Mouse (Mus musculus) hindbrain, postnatal 0 days (tissue): ENCODE measurements around the gene Elp5. TPM values are rescaled to one million over a fixed set of nuclear protein-coding genes. Genes with fewer than 3 reads are reported as not detected.

ENCODE experiments used
- ATAC-seq: fragments of 200-750 bp; cut with Nextera tagmentation; 2 replicates; pipeline ENCODE4 v1.8.0; 2017; ENCODE audit warnings: mild to moderate bottlenecking, moderate TSS enrichment, moderate library complexity
- DNase-seq: peaks from one replicate; pipeline ENCODE4 v3.0.0-alpha.2; 2015; ENCODE audit warnings: low spot score
- H3K27ac ChIP-seq: fragments of 300-500 bp; sonication (generic); 2 replicates; pipeline ENCODE4 v1.5.1; 2014; ENCODE audit warnings: mild to moderate bottlenecking
- H3K27me3 ChIP-seq: fragments of 300-500 bp; sonication (generic); 2 replicates; pipeline ENCODE4 v1.6.1; 2014; ENCODE audit warnings: low read length, mixed read lengths; ENCODE audit not compliant: insufficient read depth
- H3K36me3 ChIP-seq: fragments of 300-500 bp; sonication (generic); 2 replicates; pipeline ENCODE4 v1.6.1; 2014; ENCODE audit warnings: low read length, mixed read lengths; ENCODE audit not compliant: insufficient read depth
- H3K4me1 ChIP-seq: fragments of 300-500 bp; sonication (generic); 2 replicates; pipeline ENCODE4 v1.6.1; 2014; ENCODE audit warnings: antibody characterized with exemption, low read length, mixed read lengths; ENCODE audit not compliant: insufficient read depth
- H3K4me2 ChIP-seq: fragments of 300-500 bp; sonication (generic); 2 replicates; pipeline ENCODE4 v1.6.1; 2014; ENCODE audit warnings: low read depth, mild to moderate bottlenecking, low read length, moderate library complexity, mixed read lengths
- H3K4me3 ChIP-seq: fragments of 300-500 bp; sonication (generic); 2 replicates; pipeline ENCODE4 v1.5.1; 2014; ENCODE audit warnings: low read length
- H3K9ac ChIP-seq: fragments of 300-500 bp; sonication (generic); replicated peaks from 2 replicates; pipeline ENCODE4 v1.6.1; 2014; ENCODE audit warnings: mild to moderate bottlenecking, low read length, moderate library complexity, mixed read lengths
- H3K9me3 ChIP-seq: fragments of 300-500 bp; sonication (generic); 2 replicates; pipeline ENCODE4 v1.6.1; 2016; ENCODE audit warnings: low read length, mixed read lengths
- CTCF ChIP-seq: IDR thresholded peaks from 2 replicates; pipeline ENCODE4 v1.5.1; 2016; ENCODE audit warnings: antibody characterized with exemption, control low read depth, low read depth
- WGBS: fragments of 180-500 bp; shearing (Covaris S2); extraction: QIAGEN DNeasy Blood & Tissue Kit; methylation state at CpG from one replicate; pipeline ENCODE4 v1.1.7; 2014; 5-methylcytosine and 5-hydroxymethylcytosine counted together
- microRNA counts: library from miRNA; unstranded; fragments of <30 nt; microRNA quantifications from one replicate; lab custom pipeline; 2015
- microRNA-seq, 2 experiments: library from miRNA; unstranded; fragments of <30 nt; microRNA quantifications; one replicate each; pipeline ENCODE4; 2016
- polyA plus RNA-seq: library from polyadenylated mRNA; unstranded; fragments of >200 nt; fragmentation: Nextera tagmentation; extraction: Ambion mirVana; gene quantifications from 2 replicates; pipeline ENCODE4 v1.2.1, GENCODE M21; 2015
- total RNA-seq: library from RNA; depleted of rRNA; stranded (reverse); fragments of >200 nt; gene quantifications from 2 replicates; pipeline ENCODE4 v1.2.3, GENCODE M21; 2014; rRNA removed

Elp5 gene
- total and polyA plus RNA-seq, 2 experiments from 2014 or later = 137 to 168 TPM

DNA sequence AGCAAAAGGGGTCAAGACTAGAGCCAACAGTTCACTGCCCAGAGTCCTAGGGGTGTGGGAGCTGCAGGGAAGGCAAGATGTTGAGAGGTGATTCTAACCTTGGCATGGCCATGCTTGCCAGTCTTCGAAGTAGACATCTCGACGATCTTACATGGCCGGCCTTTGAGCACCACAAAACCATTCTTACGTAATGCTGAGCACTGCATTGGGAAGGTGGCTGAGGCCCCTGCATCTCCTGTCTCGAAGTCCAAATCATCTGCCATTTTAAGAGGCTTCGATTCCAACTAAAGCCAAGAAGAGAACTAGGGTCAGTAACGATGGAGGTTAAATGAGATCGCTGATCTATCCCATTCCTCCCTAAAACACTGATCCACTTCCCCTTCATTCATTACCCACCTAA lies 63.3 kb downstream of the Elp5 start:
- no peak for TF ChIP-seq CTCF
- Histone ChIP-seq H3K36me3 (peaks cover 37% of the 10 kb centered on the region), H3K27me3 (no peaks in the 10 kb centered on the region), H3K4me1 (peaks cover 15% of the 10 kb centered on the region), H3K4me3 (peak overlapping the region; percentile 85; the same call in 1 of the 2 replicates), H3K9ac (peak overlapping the region; percentile 95; the same call in 1 of the 2 replicates), H3K4me2 (peak overlapping the region; percentile 79), H3K9me3 (no peaks in the 10 kb centered on the region), H3K27ac (no peak overlapping the region)
- DNase-seq (no peak), ATAC-seq (no peak)
- WGBS = 80% methylated on average over 9 of the region's 9 CpGs

MicroRNAs within 50 kb of the gene (microRNA counts, 519-probe panel; counts per million panel counts)
- microRNA mmu-miR-324-3p (lab: Ali Mortazavi, UCI) (not detected), microRNA mmu-miR-324-5p (lab: Ali Mortazavi, UCI) (3,652 counts per million, percentile 63 among the panel's probes with 10 or more counts)

Small RNA genes lying within 50 kb of the gene (microRNA-seq; reads per million reads assigned to microRNA genes)
- gene Gm44349 (0 reads per million in 2 experiments), gene Mir324 (4,082 to 5,325 reads per million in 2 experiments)

Other genes starting within 250 kb of the Elp5 start
Only the 30 nearest of the 36 such genes appear.
- gene Chrnb1, start 186.6 kb downstream of the Elp5 start, total RNA-seq = 1.5 TPM in 1 of 2 replicates, not detected in the other
- gene Chrnb1, start 186.6 kb downstream of the Elp5 start, polyA plus RNA-seq = 0.85 and 1.5 TPM in 2 replicates
- 19.1 and 19.2 TPM in 2 replicates for gene Fgf11, start 180.7 kb downstream of the Elp5 start, total RNA-seq
- gene Fgf11, start 180.7 kb downstream of the Elp5 start, polyA plus RNA-seq = 3.8 and 4.4 TPM in 2 replicates
- gene Tmem102, start 176.9 kb downstream of the Elp5 start, total RNA-seq = 0.16 and 0.72 TPM in 2 replicates
- gene Tmem102, start 176.9 kb downstream of the Elp5 start, polyA plus RNA-seq = 1.1 and 1.5 TPM in 2 replicates
- gene Gm39566, start 167.2 kb downstream of the Elp5 start, total RNA-seq = not detected in 2 replicates
- not detected in 2 replicates for gene Gm39566, start 167.2 kb downstream of the Elp5 start, polyA plus RNA-seq
- not detected in 2 replicates for gene Spem2, start 164.1 kb downstream of the Elp5 start, total RNA-seq
- not detected in 2 replicates for gene Spem2, start 164.1 kb downstream of the Elp5 start, polyA plus RNA-seq
- not detected in 2 replicates for gene Spem1, start 160.3 kb downstream of the Elp5 start, total RNA-seq
- 0.28 and 0.40 TPM in 2 replicates for gene Spem1, start 160.3 kb downstream of the Elp5 start, polyA plus RNA-seq
- 126 and 130 TPM in 2 replicates for gene Nlgn2, start 144.7 kb downstream of the Elp5 start, total RNA-seq
- gene Nlgn2, start 144.7 kb downstream of the Elp5 start, polyA plus RNA-seq = 20.8 and 22.3 TPM in 2 replicates
- gene Tmem256, start 144.0 kb downstream of the Elp5 start, total RNA-seq = 119 and 153 TPM in 2 replicates
- 435 and 439 TPM in 2 replicates for gene Tmem256, start 144.0 kb downstream of the Elp5 start, polyA plus RNA-seq
- gene Plscr3, start 136.1 kb downstream of the Elp5 start, total RNA-seq = 24.7 and 26.3 TPM in 2 replicates
- 32.2 and 33.4 TPM in 2 replicates for gene Plscr3, start 136.1 kb downstream of the Elp5 start, polyA plus RNA-seq
- not detected in 2 replicates for gene Tnk1, start 123.8 kb downstream of the Elp5 start, total RNA-seq
- gene Tnk1, start 123.8 kb downstream of the Elp5 start, polyA plus RNA-seq = 0.15 TPM in 1 of 2 replicates, not detected in the other
- not detected in 2 replicates for gene Tmem95, start 104.5 kb downstream of the Elp5 start, total RNA-seq
- not detected in 2 replicates for gene Tmem95, start 104.5 kb downstream of the Elp5 start, polyA plus RNA-seq
- 1.7 and 2.0 TPM in 2 replicates for gene Kctd11, start 101.1 kb downstream of the Elp5 start, total RNA-seq
- gene Kctd11, start 101.1 kb downstream of the Elp5 start, polyA plus RNA-seq = 1.3 and 1.7 TPM in 2 replicates
- gene Acap1, start 87.0 kb downstream of the Elp5 start, total RNA-seq = 1.5 TPM in 1 of 2 replicates, not detected in the other
- 0.20 and 0.21 TPM in 2 replicates for gene Acap1, start 87.0 kb downstream of the Elp5 start, polyA plus RNA-seq
- 2.9 and 9.7 TPM in 2 replicates for gene 2810408A11Rik, start 81.5 kb downstream of the Elp5 start, total RNA-seq
- 6.5 and 8.1 TPM in 2 replicates for gene 2810408A11Rik, start 81.5 kb downstream of the Elp5 start, polyA plus RNA-seq
- 95.1 and 118 TPM in 2 replicates for gene Neurl4, start 81.4 kb downstream of the Elp5 start, total RNA-seq
- 11.9 and 13.1 TPM in 2 replicates for gene Neurl4, start 81.4 kb downstream of the Elp5 start, polyA plus RNA-seq
- 48.1 and 67.6 TPM in 2 replicates for gene Gps2, start 68.6 kb downstream of the Elp5 start, total RNA-seq
- 60.8 and 65.9 TPM in 2 replicates for gene Gps2, start 68.6 kb downstream of the Elp5 start, polyA plus RNA-seq
- 491 and 500 TPM in 2 replicates for gene Eif5a, start 60.6 kb downstream of the Elp5 start, total RNA-seq
- gene Eif5a, start 60.6 kb downstream of the Elp5 start, polyA plus RNA-seq = 1,157 and 1,160 TPM in 2 replicates
- gene Ybx2, start 46.7 kb downstream of the Elp5 start, total RNA-seq = 23.9 and 31.1 TPM in 2 replicates
- gene Ybx2, start 46.7 kb downstream of the Elp5 start, polyA plus RNA-seq = 3.3 and 5.9 TPM in 2 replicates
- 9.5 and 12.8 TPM in 2 replicates for gene Slc2a4, start 34.3 kb downstream of the Elp5 start, total RNA-seq
- gene Slc2a4, start 34.3 kb downstream of the Elp5 start, polyA plus RNA-seq = 6.1 and 6.5 TPM in 2 replicates
- gene Cldn7, start 17.7 kb downstream of the Elp5 start, total RNA-seq = not detected in 2 replicates
- 0.18 and 0.19 TPM in 2 replicates for gene Cldn7, start 17.7 kb downstream of the Elp5 start, polyA plus RNA-seq
- gene Ctdnep1, start 1.4 kb downstream of the Elp5 start, total RNA-seq = 37.7 and 40.9 TPM in 2 replicates
- gene Ctdnep1, start 1.4 kb downstream of the Elp5 start, polyA plus RNA-seq = 24.7 and 25.0 TPM in 2 replicates
- 175 and 209 TPM in 2 replicates for gene Gabarap, start 8.6 kb upstream of the Elp5 start, total RNA-seq
- 548 and 563 TPM in 2 replicates for gene Gabarap, start 8.6 kb upstream of the Elp5 start, polyA plus RNA-seq
- 34.3 and 47.9 TPM in 2 replicates for gene Phf23, start 13.3 kb upstream of the Elp5 start, total RNA-seq
- gene Phf23, start 13.3 kb upstream of the Elp5 start, polyA plus RNA-seq = 44.0 and 46.0 TPM in 2 replicates
- gene Dvl2, start 18.1 kb upstream of the Elp5 start, total RNA-seq = 20.9 and 37.3 TPM in 2 replicates
- 18.1 and 19.3 TPM in 2 replicates for gene Dvl2, start 18.1 kb upstream of the Elp5 start, polyA plus RNA-seq
- gene Acadvl, start 32.9 kb upstream of the Elp5 start, total RNA-seq = 44.4 and 47.2 TPM in 2 replicates
- 65.2 and 75.2 TPM in 2 replicates for gene Acadvl, start 32.9 kb upstream of the Elp5 start, polyA plus RNA-seq
- gene Dlg4, start 34.4 kb upstream of the Elp5 start, total RNA-seq = 209 and 225 TPM in 2 replicates
- gene Dlg4, start 34.4 kb upstream of the Elp5 start, polyA plus RNA-seq = 18.8 and 22.4 TPM in 2 replicates
- 2.3 and 2.8 TPM in 2 replicates for gene Asgr1, start 71.6 kb upstream of the Elp5 start, total RNA-seq
- 3.7 TPM in 2 replicates for gene Asgr1, start 71.6 kb upstream of the Elp5 start, polyA plus RNA-seq
- not detected in 2 replicates for gene Asgr2, start 110.1 kb upstream of the Elp5 start, total RNA-seq
- gene Asgr2, start 110.1 kb upstream of the Elp5 start, polyA plus RNA-seq = not detected in 2 replicates
- not detected in 2 replicates for gene Mgl2, start 147.8 kb upstream of the Elp5 start, total RNA-seq
- gene Mgl2, start 147.8 kb upstream of the Elp5 start, polyA plus RNA-seq = 1.1 and 1.6 TPM in 2 replicates
- 1.7 TPM in 1 of 2 replicates, not detected in the other for gene Clec10a, start 173.7 kb upstream of the Elp5 start, total RNA-seq
- gene Clec10a, start 173.7 kb upstream of the Elp5 start, polyA plus RNA-seq = 1.3 and 1.6 TPM in 2 replicates